Mouse (Mus musculus) ES-Bruce4 (cell line): ENCODE data around the gene Zfpm1. TPM values are rescaled to one million over a fixed set of nuclear protein-coding genes. Genes with fewer than 3 reads are reported as not detected.

Experiments used
- H3K27ac ChIP-seq: 2 replicates; pipeline ENCODE4 v1.5.1; 2012; ENCODE audit warnings: low read length, inconsistent platforms; ENCODE audit not compliant: insufficient read depth
- H3K27me3 ChIP-seq: 2 replicates; pipeline ENCODE4 v1.6.1; 2012; ENCODE audit warnings: mild to moderate bottlenecking, low read length, inconsistent platforms; ENCODE audit not compliant: control insufficient read depth, poor library complexity, insufficient read depth, severe bottlenecking
- H3K36me3 ChIP-seq: 2 replicates; pipeline ENCODE4 v1.6.1; 2012; ENCODE audit warnings: inconsistent platforms, mild to moderate bottlenecking, low read length, moderate library complexity; ENCODE audit not compliant: control insufficient read depth, poor library complexity, insufficient read depth, severe bottlenecking
- H3K4me1 ChIP-seq: one replicate; pipeline ENCODE4 v1.8.1; 2011; ENCODE audit warnings: low read length; ENCODE audit not compliant: control insufficient read depth, insufficient read depth
- H3K4me3 ChIP-seq: 2 replicates; pipeline ENCODE4 v1.5.1; 2011; ENCODE audit warnings: low read depth, mild to moderate bottlenecking, low read length
- H3K9ac ChIP-seq: 2 replicates; pipeline ENCODE4 v1.6.1; 2012; ENCODE audit warnings: low read depth, mild to moderate bottlenecking, inconsistent platforms; ENCODE audit not compliant: poor library complexity, severe bottlenecking
- H3K9me3 ChIP-seq: replicated peaks from 2 replicates; pipeline ENCODE4 v1.6.1; 2012; ENCODE audit warnings: mild to moderate bottlenecking, low read length, inconsistent platforms; ENCODE audit not compliant: control insufficient read depth, poor library complexity, insufficient read depth, severe bottlenecking
- CTCF ChIP-seq: IDR thresholded peaks from one replicate; pipeline ENCODE4 v1.8.1; 2011; ENCODE audit warnings: low read depth, low read length
- EP300 ChIP-seq: IDR thresholded peaks from 2 replicates; pipeline ENCODE4 v1.6.1; 2011; ENCODE audit warnings: low read depth, low read length; ENCODE audit not compliant: insufficient read depth
- POLR2A ChIP-seq: IDR thresholded peaks from one replicate; pipeline ENCODE4 v1.8.1; 2011; ENCODE audit warnings: low read length; ENCODE audit not compliant: insufficient read depth
- polyA plus RNA-seq: library from polyadenylated mRNA; stranded (reverse); fragments of >200 nt; gene quantifications from 2 replicates; pipeline ENCODE4 v1.2.4, GENCODE M21; 2011; ENCODE audit warnings: low read depth; ENCODE audit not compliant: missing spikeins, insufficient read depth, insufficient read length

Gene Zfpm1
- polyA plus RNA-seq, 1 experiment = 15.5 TPM

DNA sequence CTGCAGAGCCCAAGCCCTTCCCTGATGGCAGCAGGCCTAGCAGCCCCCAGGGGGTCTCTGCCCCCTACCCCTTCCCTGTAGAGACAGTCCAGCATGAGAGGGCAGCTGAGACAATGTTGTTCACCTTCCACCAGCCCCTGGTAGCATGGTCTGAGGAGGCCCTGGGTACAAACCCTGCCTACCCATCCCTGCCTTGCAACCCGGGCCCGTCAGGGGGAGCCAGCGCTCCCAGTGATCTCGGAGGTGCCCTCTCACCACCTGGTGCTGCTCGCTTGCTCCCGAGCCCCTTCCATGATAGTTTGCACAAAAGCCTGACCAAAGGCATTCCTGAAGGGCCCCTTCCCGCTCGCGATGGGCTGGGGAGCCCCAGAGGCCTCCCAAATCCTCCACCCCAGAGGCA lies 21.2 kb upstream of the Zfpm1 start:
- Histone ChIP-seq H3K4me1 (no peaks in the 10 kb centered on the region), H3K9me3 (no peaks in the 10 kb centered on the region), H3K36me3 (no peaks in the 10 kb centered on the region), H3K27ac (no peak overlapping the region), H3K4me3 (no peak overlapping the region), H3K27me3 (no peaks in the 10 kb centered on the region), H3K9ac (no peak overlapping the region)
- no peak for TF ChIP-seq POLR2A
- no peak for TF ChIP-seq CTCF
- no peak for TF ChIP-seq EP300

DNA sequence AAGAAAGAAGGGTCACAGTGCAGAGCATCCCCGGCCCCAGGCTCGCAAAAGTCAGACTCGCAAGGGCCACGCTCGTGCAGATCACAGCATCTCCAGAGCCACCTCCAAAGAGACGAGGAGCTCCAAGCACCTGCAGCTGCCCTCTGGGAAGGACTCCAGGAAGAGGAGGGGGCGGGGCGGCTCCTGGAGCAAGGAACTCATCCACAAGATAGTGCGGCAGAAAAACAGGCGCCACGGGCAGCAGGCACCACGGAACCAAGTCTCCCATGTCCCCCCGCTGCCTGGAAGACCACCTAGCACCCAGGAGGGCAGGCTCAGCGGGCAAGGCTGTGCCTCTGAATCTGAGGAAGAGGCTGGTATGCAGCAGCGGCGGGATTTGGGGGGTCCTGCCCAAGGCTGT lies 19.1 kb upstream of the Zfpm1 start:
- Histone ChIP-seq H3K27ac (no peak overlapping the region), H3K27me3 (no peaks in the 10 kb centered on the region), H3K9me3 (no peaks in the 10 kb centered on the region), H3K36me3 (no peaks in the 10 kb centered on the region), H3K4me3 (no peak overlapping the region), H3K9ac (no peak overlapping the region), H3K4me1 (no peaks in the 10 kb centered on the region)
- TF ChIP-seq POLR2A = no peak
- no peak for TF ChIP-seq CTCF
- TF ChIP-seq EP300 = no peak

DNA sequence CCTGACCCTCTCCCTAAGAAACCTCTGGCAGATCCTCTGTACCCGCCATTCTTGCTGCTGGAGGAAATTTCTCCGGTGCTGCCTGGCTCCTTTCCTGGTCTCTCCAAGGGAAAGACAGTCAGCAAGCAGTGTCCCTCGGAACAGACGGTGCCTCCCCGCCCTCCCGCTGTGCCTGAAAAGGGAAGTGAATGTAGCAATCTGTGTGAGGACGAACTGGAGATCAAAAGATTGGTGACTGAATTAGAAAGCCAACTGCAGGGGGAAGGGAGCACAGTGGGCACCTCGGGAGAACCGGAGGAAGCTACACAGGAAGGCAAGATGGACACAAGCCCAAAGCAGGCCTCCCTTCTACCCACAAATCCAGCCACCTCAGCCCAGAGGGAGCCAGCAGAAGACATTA lies 17.7 kb upstream of the Zfpm1 start:
- Histone ChIP-seq H3K27me3 (no peaks in the 10 kb centered on the region), H3K4me1 (no peaks in the 10 kb centered on the region), H3K27ac (no peak overlapping the region), H3K9me3 (no peaks in the 10 kb centered on the region), H3K36me3 (no peaks in the 10 kb centered on the region), H3K9ac (no peak overlapping the region), H3K4me3 (no peak overlapping the region)
- no peak for TF ChIP-seq POLR2A
- no peak for TF ChIP-seq CTCF
- TF ChIP-seq EP300 = no peak

GRCm38 (mm10) chr8:122265522-122265921 lies 16.4 kb upstream of the Zfpm1 start:
- H3K36me3 ChIP-seq = no peaks in the 10 kb centered on the region
- no peaks in the 10 kb centered on the region for H3K9me3 ChIP-seq
- H3K27me3 ChIP-seq = no peaks in the 10 kb centered on the region
- TF ChIP-seq CTCF (no peak), POLR2A (no peak), EP300 (no peak)
- H3K4me1 ChIP-seq = no peaks in the 10 kb centered on the region
- H3K4me3 ChIP-seq = no peak overlapping the region
- no peak overlapping the region for H3K27ac ChIP-seq
- H3K9ac ChIP-seq = no peak overlapping the region

GRCm38 (mm10) chr8:122266867-122267266 lies 15.1 kb upstream of the Zfpm1 start:
- TF ChIP-seq CTCF (no peak), EP300 (no peak), POLR2A (no peak)
- Histone ChIP-seq H3K9ac (no peak overlapping the region), H3K36me3 (no peaks in the 10 kb centered on the region), H3K9me3 (no peaks in the 10 kb centered on the region), H3K27me3 (no peaks in the 10 kb centered on the region), H3K4me1 (no peaks in the 10 kb centered on the region), H3K27ac (no peak overlapping the region), H3K4me3 (no peak overlapping the region)

- Histone ChIP-seq H3K4me3 (peak overlapping the region; percentile 45), H3K27me3 (no peaks in the 10 kb centered on the region), H3K4me1 (no peaks in the 10 kb centered on the region), H3K9ac (peak overlapping the region; percentile 45), H3K9me3 (no peaks in the 10 kb centered on the region), H3K36me3 (no peaks in the 10 kb centered on the region), H3K27ac (no peak overlapping the region)
- TF ChIP-seq CTCF = no peak
These were observed 13.1 kb upstream of the Zfpm1 start for GRCm38 (mm10) chr8:122268861-122269260.
